Mouse (Mus musculus) kidney, postnatal 10 days (tissue): ENCODE results near the gene Kcnmb3.

ENCODE experiments used
- DNase-seq: peaks from one replicate; pipeline ENCODE4 v3.0.0; 2021; ENCODE audit warnings: mixed read lengths

Gene Kcnmb3

GRCm38 (mm10) chr3:32492097-32493090 is at the start of gene Kcnmb3:
Gene Kcnmb3, minus strand, starts transcription at chr3:32492231.
- DNase-seq = no peak

GRCm38 (mm10) chr3:32538091-32538490 is 46.1 kb upstream of the Kcnmb3 start:
- no peak for DNase-seq

GRCm38 (mm10) chr3:32537556-32537955 is 45.5 kb upstream of the Kcnmb3 start:
- peak; percentile 71 for DNase-seq

GRCm38 (mm10) chr3:32535692-32536091 is 43.7 kb upstream of the Kcnmb3 start:
- no peak for DNase-seq

GRCm38 (mm10) chr3:32530041-32530440 is 38.0 kb upstream of the Kcnmb3 start:
- no peak for DNase-seq

- DNase-seq = peak; percentile 96
These were observed 37.4 kb upstream of the Kcnmb3 start, which contains the start of gene Mfn1 for GRCm38 (mm10) chr3:32529303-32529898. Gene Mfn1, plus strand, starts transcription at chr3:32529465.

GRCm38 (mm10) chr3:32527181-32527580 is 35.1 kb upstream of the Kcnmb3 start:
- DNase-seq = no peak

GRCm38 (mm10) chr3:32513528-32513927 is 21.5 kb upstream of the Kcnmb3 start:
- no peak for DNase-seq

- DNase-seq = no peak
These were observed 20.8 kb upstream of the Kcnmb3 start for GRCm38 (mm10) chr3:32512686-32513284.

- DNase-seq = peak; percentile 33
These were observed 19.1 kb upstream of the Kcnmb3 start for GRCm38 (mm10) chr3:32511191-32511550.

- DNase-seq = peak; percentile 97
These were observed 18.6 kb upstream of the Kcnmb3 start for GRCm38 (mm10) chr3:32510375-32511190.

- no peak for DNase-seq
These were observed 17.7 kb upstream of the Kcnmb3 start, which contains the start of gene Zfp639 for GRCm38 (mm10) chr3:32509496-32510374. Gene Zfp639, plus strand, starts transcription at chr3:32510259.

- peak; percentile 78 for DNase-seq
These were observed 16.8 kb upstream of the Kcnmb3 start for GRCm38 (mm10) chr3:32508666-32509324.

GRCm38 (mm10) chr3:32506366-32507225 is 14.6 kb upstream of the Kcnmb3 start:
- DNase-seq = no peak

- no peak for DNase-seq
These were observed 13.8 kb upstream of the Kcnmb3 start for GRCm38 (mm10) chr3:32505841-32506240.

GRCm38 (mm10) chr3:32500346-32500745 is 8.3 kb upstream of the Kcnmb3 start:
- no peak for DNase-seq

GRCm38 (mm10) chr3:32496711-32497070 is 4.7 kb upstream of the Kcnmb3 start:
- no peak for DNase-seq

- DNase-seq = no peak
These were observed 4.1 kb upstream of the Kcnmb3 start for GRCm38 (mm10) chr3:32495856-32496710.
